Mouse (Mus musculus) MEL (cell line): ENCODE measurements around the gene Gm4756. TPM values are rescaled to one million over a fixed set of nuclear protein-coding genes. Genes with fewer than 3 reads are reported as not detected.

Experiments used
- DNase-seq: peaks from one replicate; pipeline ENCODE4 v3.0.0; 2011; ENCODE audit warnings: low read depth, low spot score
- H3K27ac ChIP-seq: 2 replicates; pipeline ENCODE4 v1.5.1; 2012; ENCODE audit warnings: low read depth, mild to moderate bottlenecking, control low read depth, low read length, moderate library complexity; ENCODE audit not compliant: control insufficient read depth
- H3K27me3 ChIP-seq, 2 experiments: fragments of 150-350 bp in 1 of 2; sonication (generic) in 1 of 2; 2 replicates each; pipeline ENCODE4 v1.6.1; 2012; ENCODE audit warnings: low read length in 2 of 2, mild to moderate bottlenecking in 2 of 2, improper control_type of control experiment in 1 of 2, moderate library complexity in 1 of 2; ENCODE audit not compliant: insufficient read depth in 2 of 2, control insufficient read depth in 1 of 2
- H3K36me3 ChIP-seq, 2 experiments: 2 replicates each; pipeline ENCODE4 v1.6.1; 2012 to 2014; ENCODE audit warnings: low read length in 2 of 2, improper control_type of control experiment in 1 of 2, inconsistent platforms in 1 of 2, mild to moderate bottlenecking in 1 of 2; ENCODE audit not compliant: insufficient read depth in 2 of 2, control insufficient read depth in 1 of 2
- H3K4me1 ChIP-seq, 2 experiments: fragments of 150-350 bp in 1 of 2; sonication (generic) in 1 of 2; 2 replicates each; pipeline ENCODE4 v1.6.1; 2012; ENCODE audit warnings: low read length in 2 of 2, improper control_type of control experiment in 1 of 2, mild to moderate bottlenecking in 1 of 2; ENCODE audit not compliant: insufficient read depth in 2 of 2, control insufficient read depth in 1 of 2
- H3K4me3 ChIP-seq, 2 experiments: fragments of 150-350 bp in 1 of 2; sonication (generic) in 1 of 2; 2 replicates each; pipeline ENCODE4 v1.5.1; 2012; ENCODE audit warnings: low read depth in 2 of 2, low read length in 2 of 2, mild to moderate bottlenecking in 2 of 2, moderate library complexity in 2 of 2, control low read depth in 1 of 2, improper control_type of control experiment in 1 of 2; ENCODE audit not compliant: control insufficient read depth in 1 of 2, insufficient read depth in 1 of 2
- H3K79me2 ChIP-seq: 2 replicates; pipeline ENCODE4 v1.6.1; 2012; ENCODE audit warnings: mild to moderate bottlenecking, low read length, moderate library complexity; ENCODE audit not compliant: control insufficient read depth, poor library complexity, insufficient read depth
- H3K9ac ChIP-seq: 2 replicates; pipeline ENCODE4 v1.6.1; 2012; ENCODE audit warnings: low read depth, mild to moderate bottlenecking, control low read depth, low read length, moderate library complexity; ENCODE audit not compliant: control insufficient read depth, poor library complexity, severe bottlenecking
- H3K9me3 ChIP-seq: fragments of 150-350 bp; sonication (generic); replicated peaks from 2 replicates; pipeline ENCODE4 v1.6.1; 2012; ENCODE audit warnings: mild to moderate bottlenecking, low read length, improper control_type of control experiment, moderate library complexity; ENCODE audit not compliant: insufficient read depth
- BHLHE40 ChIP-seq: IDR thresholded peaks from 2 replicates; pipeline ENCODE4 v1.6.1; 2012; ENCODE audit warnings: low read depth, mild to moderate bottlenecking, inconsistent platforms, low read length, improper control_type of control experiment, borderline replicate concordance
- CHD1 ChIP-seq: IDR thresholded peaks from 2 replicates; pipeline ENCODE4 v1.6.1; 2012; ENCODE audit warnings: low read depth, mild to moderate bottlenecking, inconsistent platforms, low read length, improper control_type of control experiment
- CTCF ChIP-seq, 3 experiments: IDR thresholded peaks in 2 of 3; conservative IDR thresholded peaks in 1 of 3; 2 replicates each; pipeline ENCODE4 v1.5.1; 2011 to 2012; ENCODE audit warnings: low read length in 3 of 3, low read depth in 2 of 3, mild to moderate bottlenecking in 2 of 3, improper control_type of control experiment in 1 of 3, inconsistent platforms in 1 of 3, mixed read lengths in 1 of 3, moderate library complexity in 1 of 3; ENCODE audit not compliant: control insufficient read depth in 1 of 3, insufficient read depth in 1 of 3, poor library complexity in 1 of 3, severe bottlenecking in 1 of 3
- ELF1 ChIP-seq: IDR thresholded peaks from 2 replicates; pipeline ENCODE4 v1.6.1; 2014; ENCODE audit warnings: low read depth, mild to moderate bottlenecking, inconsistent platforms, low read length, improper control_type of control experiment, moderate library complexity
- EP300 ChIP-seq, 2 experiments: IDR thresholded peaks; 2 replicates each; pipeline ENCODE4 v1.6.1; 2011; ENCODE audit warnings: improper control_type of control experiment in 2 of 2, low read length in 2 of 2, low read depth in 1 of 2, mild to moderate bottlenecking in 1 of 2
- ETS1 ChIP-seq: IDR thresholded peaks from 2 replicates; pipeline ENCODE4 v1.6.1; 2012; ENCODE audit warnings: low read depth, mild to moderate bottlenecking, inconsistent platforms, low read length, improper control_type of control experiment, moderate library complexity
- GABPA ChIP-seq: IDR thresholded peaks from 2 replicates; pipeline ENCODE4 v1.6.1; 2012; ENCODE audit warnings: low read depth, mild to moderate bottlenecking, inconsistent platforms, low read length, improper control_type of control experiment, moderate library complexity
- GATA1 ChIP-seq: IDR thresholded peaks from 2 replicates; pipeline ENCODE4 v1.6.1; 2011; ENCODE audit warnings: low read depth, low read length, improper control_type of control experiment
- HCFC1 ChIP-seq: IDR thresholded peaks from 2 replicates; pipeline ENCODE4 v1.6.1; 2012; ENCODE audit warnings: low read depth, mild to moderate bottlenecking, inconsistent platforms, low read length, improper control_type of control experiment, moderate library complexity
- KAT2A ChIP-seq: conservative IDR thresholded peaks from 2 replicates; pipeline ENCODE4 v1.6.1; 2012; ENCODE audit warnings: low read depth, low read length, improper control_type of control experiment, inconsistent platforms
- MAFK ChIP-seq: IDR thresholded peaks from 2 replicates; pipeline ENCODE4 v1.6.1; 2011; ENCODE audit warnings: low read depth, mild to moderate bottlenecking, low read length, improper control_type of control experiment, borderline replicate concordance
- MAX ChIP-seq: IDR thresholded peaks from 2 replicates; pipeline ENCODE4 v1.6.1; 2011; ENCODE audit warnings: low read length, improper control_type of control experiment
- MAZ ChIP-seq: IDR thresholded peaks from 2 replicates; pipeline ENCODE4 v1.6.1; 2012; ENCODE audit warnings: low read depth, mild to moderate bottlenecking, inconsistent platforms, low read length, improper control_type of control experiment
- MEF2A ChIP-seq: IDR thresholded peaks from 2 replicates; pipeline ENCODE4 v1.6.1; 2014; ENCODE audit warnings: low read depth, mild to moderate bottlenecking, inconsistent platforms, low read length, improper control_type of control experiment; ENCODE audit not compliant: poor library complexity, insufficient replicate concordance, severe bottlenecking; ENCODE audit errors: extremely low read depth
- MXI1 ChIP-seq: IDR thresholded peaks from 2 replicates; pipeline ENCODE4 v1.6.1; 2011; ENCODE audit warnings: mild to moderate bottlenecking, low read depth, low read length, improper control_type of control experiment
- MYC ChIP-seq: IDR thresholded peaks from 2 replicates; pipeline ENCODE4 v1.6.1; 2011; ENCODE audit warnings: low read depth, mild to moderate bottlenecking, low read length, improper control_type of control experiment, moderate library complexity
- NELFE ChIP-seq: IDR thresholded peaks from 2 replicates; pipeline ENCODE4 v1.6.1; 2011; ENCODE audit warnings: low read depth, low read length, improper control_type of control experiment
- NRF1 ChIP-seq: IDR thresholded peaks from 2 replicates; pipeline ENCODE4 v1.6.1; 2014; ENCODE audit warnings: low read depth, mild to moderate bottlenecking, inconsistent platforms, low read length, improper control_type of control experiment, moderate library complexity; ENCODE audit not compliant: poor library complexity, insufficient read depth, severe bottlenecking
- POLR2AphosphoS2 ChIP-seq: IDR thresholded peaks from 2 replicates; pipeline ENCODE4 v1.6.1; 2011; ENCODE audit warnings: low read length, improper control_type of control experiment
- RAD21 ChIP-seq: IDR thresholded peaks from 2 replicates; pipeline ENCODE4 v1.6.1; 2011; ENCODE audit warnings: mild to moderate bottlenecking, low read depth, low read length, improper control_type of control experiment
- RCOR1 ChIP-seq: IDR thresholded peaks from 2 replicates; pipeline ENCODE4 v1.6.1; 2012; ENCODE audit warnings: low read depth, mild to moderate bottlenecking, inconsistent platforms, low read length, improper control_type of control experiment
- SIN3A ChIP-seq: IDR thresholded peaks from 2 replicates; pipeline ENCODE4 v1.6.1; 2012; ENCODE audit warnings: low read length, improper control_type of control experiment, inconsistent platforms
- SMC3 ChIP-seq: IDR thresholded peaks from 2 replicates; pipeline ENCODE4 v1.6.1; 2011; ENCODE audit warnings: low read depth, low read length, improper control_type of control experiment
- TAL1 ChIP-seq: IDR thresholded peaks from 2 replicates; pipeline ENCODE4 v1.6.1; 2012; ENCODE audit warnings: mild to moderate bottlenecking, inconsistent platforms, low read length, moderate library complexity, mixed read lengths
- TBP ChIP-seq: IDR thresholded peaks from 2 replicates; pipeline ENCODE4 v1.8.0; 2011; ENCODE audit warnings: low read depth, low read length, improper control_type of control experiment
- UBTF ChIP-seq: IDR thresholded peaks from 2 replicates; pipeline ENCODE4 v1.6.1; 2012; ENCODE audit warnings: low read depth, mild to moderate bottlenecking, inconsistent platforms, low read length, improper control_type of control experiment, moderate library complexity, borderline replicate concordance; ENCODE audit not compliant: insufficient read depth
- USF1 ChIP-seq: IDR thresholded peaks from 2 replicates; pipeline ENCODE4 v1.6.1; 2014; ENCODE audit warnings: low read depth, mild to moderate bottlenecking, inconsistent platforms, low read length, improper control_type of control experiment, moderate library complexity
- USF2 ChIP-seq, 2 experiments: IDR thresholded peaks; 2 replicates each; pipeline ENCODE4 v1.6.1; 2011 to 2012; ENCODE audit warnings: improper control_type of control experiment in 2 of 2, low read length in 2 of 2, borderline replicate concordance in 1 of 2, inconsistent platforms in 1 of 2, low read depth in 1 of 2, mild to moderate bottlenecking in 1 of 2; ENCODE audit not compliant: insufficient read depth in 1 of 2
- ZC3H11A ChIP-seq: IDR thresholded peaks from 2 replicates; pipeline ENCODE4 v1.6.1; 2012; ENCODE audit warnings: low read depth, mild to moderate bottlenecking, inconsistent platforms, low read length, improper control_type of control experiment
- ZMIZ1 ChIP-seq: IDR thresholded peaks from 2 replicates; pipeline ENCODE4 v1.6.1; 2012; ENCODE audit warnings: low read depth, mild to moderate bottlenecking, inconsistent platforms, low read length, improper control_type of control experiment, moderate library complexity
- ZNF384 ChIP-seq: IDR thresholded peaks from 2 replicates; pipeline ENCODE4 v1.6.1; 2012; ENCODE audit warnings: low read depth, mild to moderate bottlenecking, inconsistent platforms, low read length, improper control_type of control experiment
- polyA plus RNA-seq, 2 experiments: library from polyadenylated mRNA; stranded (reverse) in 1 of 2; unstranded in 1 of 2; fragments of >175 nt in 1 of 2; fragments of >200 nt in 1 of 2; gene quantifications; 2 replicates each; pipeline versions ENCODE4 v1.2.1 to v1.2.4; 2012; ENCODE audit warnings: low replicate concordance in 2 of 2, low read depth in 1 of 2; ENCODE audit not compliant: insufficient read length in 2 of 2, insufficient read depth in 1 of 2, missing spikeins in 1 of 2
- total RNA-seq: library from RNA; depleted of rRNA; stranded (reverse); fragments of 300-350 nt; gene quantifications from 2 replicates; pipeline ENCODE4 v1.2.3, GENCODE M21; 2012

Gene Gm4756
- total and polyA plus RNA-seq, 3 experiments: not detected

GRCm38 (mm10) chr12:72585339-72585738 lies 64.1 kb downstream of the Gm4756 start:
- no peaks in the 10 kb centered on the region for H3K27me3 ChIP-seq
- no peak overlapping the region for H3K27ac ChIP-seq
- no peak overlapping the region for H3K9ac ChIP-seq
- no peaks in the 10 kb centered on the region for H3K36me3 ChIP-seq
- no peak for TF ChIP-seq USF1
- TF ChIP-seq ETS1: no peak
- TF ChIP-seq POLR2AphosphoS2: no peak
- TF ChIP-seq RAD21: no peak
- TF ChIP-seq MAZ: no peak
- TF ChIP-seq, all 39 proteins: peak for 0
- Histone ChIP-seq H3K9me3 (no peaks in the 10 kb centered on the region), H3K4me1 (no peaks in the 10 kb centered on the region; a peak in 1 of 4 replicates), H3K4me3 (no peak overlapping the region), H3K79me2 (no peaks in the 10 kb centered on the region)
- no peak for DNase-seq

GRCm38 (mm10) chr12:72583099-72583498 lies 66.4 kb downstream of the Gm4756 start:
- Histone ChIP-seq H3K4me1 (no peaks in the 10 kb centered on the region; a peak in 1 of 4 replicates), H3K36me3 (no peaks in the 10 kb centered on the region), H3K9me3 (no peaks in the 10 kb centered on the region), H3K27me3 (no peaks in the 10 kb centered on the region), H3K9ac (no peak overlapping the region), H3K79me2 (no peaks in the 10 kb centered on the region), H3K4me3 (no peak overlapping the region), H3K27ac (no peak overlapping the region)
- no peak for DNase-seq
- TF ChIP-seq ELF1: no peak
- peak; percentile 33; the same call in 1 of the 2 replicates for TF ChIP-seq USF1
- no peak for TF ChIP-seq UBTF
- peak; percentile 12; the same call in 1 of the 2 replicates for TF ChIP-seq ETS1
- TF ChIP-seq CHD1: no peak
- no peak for TF ChIP-seq SIN3A
- TF ChIP-seq EP300 (IDR thresholded peaks at IDR 0.05; ENCODE audit: low read depth in 1 of 2, low read length in 2 of 2): peak; percentile 23 to 73; a peak in 2 of 4 replicates
- TF ChIP-seq NELFE: no peak
- no peak for TF ChIP-seq MYC
- TF ChIP-seq ZMIZ1: no peak
- TF ChIP-seq USF2 (IDR thresholded peaks at IDR 0.05; ENCODE audit: borderline replicate concordance in 1 of 2, insufficient read depth in 1 of 2, low read depth in 1 of 2, low read length in 2 of 2): no peak
- TF ChIP-seq NRF1: no peak
- TF ChIP-seq BHLHE40: no peak
- TF ChIP-seq TAL1: peak; percentile 27
- no peak for TF ChIP-seq MEF2A
- no peak for TF ChIP-seq KAT2A
- TF ChIP-seq ZC3H11A: no peak
- TF ChIP-seq TBP: no peak
- TF ChIP-seq MAFK: no peak
- no peak for TF ChIP-seq HCFC1
- TF ChIP-seq ZNF384: peak; percentile 74
- TF ChIP-seq RCOR1: no peak
- no peak for TF ChIP-seq MAZ
- no peak for TF ChIP-seq MXI1
- no peak for TF ChIP-seq SMC3
- TF ChIP-seq MAX: no peak
- no peak for TF ChIP-seq CTCF (IDR thresholded peaks at IDR 0.05 in 2 of 3, conservative IDR thresholded peaks at IDR 0.05 in 1 of 3; ENCODE audit: control insufficient read depth in 1 of 3, insufficient read depth in 1 of 3, low read depth in 2 of 3, low read length in 3 of 3, poor library complexity in 1 of 3, severe bottlenecking in 1 of 3)
- TF ChIP-seq GATA1: no peak
- no peak for TF ChIP-seq RAD21
- no peak for TF ChIP-seq GABPA
